Mouse (Mus musculus): ENCODE measurements around the gene N4bp3. TPM values are rescaled to one million over a fixed set of nuclear protein-coding genes. Genes with fewer than 3 reads are reported as not detected.

N4bp3 gene
- polyA plus RNA-seq, 1 experiment from 2014 or later: 11.8 TPM

Other genes starting within 250 kb of the N4bp3 start
- gene Phykpl, start 66.1 kb downstream of the N4bp3 start, polyA plus RNA-seq (2016; fragmentation: Nextera tagmentation; extraction: Ambion mirVana): 16.5 and 17.7 TPM in 2 replicates
- 771 and 878 TPM in 2 replicates for gene Hnrnpab, start 44.0 kb downstream of the N4bp3 start, polyA plus RNA-seq (2016; fragmentation: Nextera tagmentation; extraction: Ambion mirVana)
- 118 and 128 TPM in 2 replicates for gene Nhp2, start 31.1 kb downstream of the N4bp3 start, polyA plus RNA-seq (2016; fragmentation: Nextera tagmentation; extraction: Ambion mirVana)
- gene Rmnd5b, start 14.9 kb downstream of the N4bp3 start, polyA plus RNA-seq (2016; fragmentation: Nextera tagmentation; extraction: Ambion mirVana): 44.3 and 46.8 TPM in 2 replicates
- 0.51 TPM in 2 replicates for gene D930048N14Rik, start 112 bp upstream of the N4bp3 start, polyA plus RNA-seq (2016; fragmentation: Nextera tagmentation; extraction: Ambion mirVana)
- gene 0610009B22Rik, start 38.0 kb upstream of the N4bp3 start, polyA plus RNA-seq (2016; fragmentation: Nextera tagmentation; extraction: Ambion mirVana): 103 and 105 TPM in 2 replicates
- 15.8 TPM in 2 replicates for gene Sec24a, start 112.8 kb upstream of the N4bp3 start, polyA plus RNA-seq (2016; fragmentation: Nextera tagmentation; extraction: Ambion mirVana)
- gene Sar1b, start 112.8 kb upstream of the N4bp3 start, polyA plus RNA-seq (2016; fragmentation: Nextera tagmentation; extraction: Ambion mirVana): 125 and 129 TPM in 2 replicates
- 0.43 and 0.48 TPM in 2 replicates for gene Jade2, start 206.8 kb upstream of the N4bp3 start, polyA plus RNA-seq (2016; fragmentation: Nextera tagmentation; extraction: Ambion mirVana)

Data from midbrain, embryonic 12.5 days (tissue).